Mouse (Mus musculus) heart, embryonic 11.5 days (tissue): Measurements from ENCODE around the gene Zfp553. TPM values are rescaled to one million over a fixed set of nuclear protein-coding genes. Genes with fewer than 3 reads are reported as not detected.

Experiments
- ATAC-seq: fragments of 200-750 bp; cut with Nextera tagmentation; replicated peaks from 2 replicates; pipeline ENCODE4 v1.8.0; 2017; ENCODE audit warnings: moderate library complexity; ENCODE audit not compliant: insufficient number of reproducible peaks, low FRiP score, low TSS enrichment
- H3K27ac ChIP-seq: fragments of 300-500 bp; sonication (generic); 2 replicates; pipeline ENCODE4 v1.5.1; 2014; ENCODE audit warnings: mild to moderate bottlenecking, low read depth, low read length
- H3K27me3 ChIP-seq: fragments of 300-500 bp; sonication (generic); 2 replicates; pipeline ENCODE4 v1.6.1; 2014; ENCODE audit warnings: mild to moderate bottlenecking, low read length, mixed read lengths; ENCODE audit not compliant: control insufficient read depth, insufficient read depth
- H3K36me3 ChIP-seq: fragments of 300-500 bp; sonication (generic); 2 replicates; pipeline ENCODE4 v1.6.1; 2014; ENCODE audit warnings: mild to moderate bottlenecking, low read length, moderate library complexity, mixed read lengths; ENCODE audit not compliant: control insufficient read depth, insufficient read depth
- H3K4me1 ChIP-seq: fragments of 300-500 bp; sonication (generic); 2 replicates; pipeline ENCODE4 v1.6.1; 2014; ENCODE audit warnings: low read length; ENCODE audit not compliant: control insufficient read depth, insufficient read depth
- H3K4me2 ChIP-seq: fragments of 300-500 bp; sonication (generic); 2 replicates; pipeline ENCODE4 v1.6.1; 2014; ENCODE audit warnings: mild to moderate bottlenecking, moderate library complexity
- H3K4me3 ChIP-seq: fragments of 300-500 bp; sonication (generic); 2 replicates; pipeline ENCODE4 v1.5.1; 2014; ENCODE audit warnings: low read depth, low read length
- H3K9ac ChIP-seq: fragments of 300-500 bp; sonication (generic); 2 replicates; pipeline ENCODE4 v1.6.1; 2014; ENCODE audit warnings: mild to moderate bottlenecking, low read depth, low read length, moderate library complexity
- H3K9me3 ChIP-seq: fragments of 300-500 bp; sonication (generic); replicated peaks from 2 replicates; pipeline ENCODE4 v1.6.1; 2016; ENCODE audit warnings: low read length; ENCODE audit not compliant: control insufficient read depth
- WGBS: fragments of 180-500 bp; shearing (Covaris S2); extraction: QIAGEN DNeasy Blood & Tissue Kit; methylation state at CpG from one replicate; pipeline ENCODE4 v1.1.7; 2014; ENCODE audit not compliant: insufficient replicate concordance; 5-methylcytosine and 5-hydroxymethylcytosine counted together
- polyA plus RNA-seq: library from polyadenylated mRNA; unstranded; fragments of >200 nt; fragmentation: Nextera tagmentation; extraction: Ambion mirVana; gene quantifications from 2 replicates; pipeline ENCODE4 v1.2.1, GENCODE M21; 2014

Gene Zfp553
- polyA plus RNA-seq, 1 experiment from 2014 or later = 12.3 TPM

- WGBS = 54% methylated on average over 4 of the region's 4 CpGs
- no peak overlapping the region for H3K27ac ChIP-seq
- H3K27me3 ChIP-seq = no peaks in the 10 kb centered on the region
- H3K4me1 ChIP-seq = no peaks in the 10 kb centered on the region; the same call in 1 of the 2 replicates
- no peak overlapping the region for H3K4me2 ChIP-seq
- no peak overlapping the region for H3K4me3 ChIP-seq
- no peak overlapping the region for H3K9ac ChIP-seq
- no peak for ATAC-seq
- H3K9me3 ChIP-seq = no peaks in the 10 kb centered on the region
- H3K36me3 ChIP-seq = no peaks in the 10 kb centered on the region
These were observed 48.3 kb downstream of the Zfp553 start for GRCm38 (mm10) chr7:127281114-127281513.

GRCm38 (mm10) chr7:127282190-127282589, 49.3 kb downstream of the Zfp553 start:
- 76% methylated on average over 2 of the region's 2 CpGs for WGBS
- H3K9ac ChIP-seq = no peak overlapping the region

GRCm38 (mm10) chr7:127285154-127285553, 52.3 kb downstream of the Zfp553 start:
- Histone ChIP-seq H3K27ac (no peak overlapping the region), H3K9me3 (peaks cover 10% of the 10 kb centered on the region), H3K4me3 (no peak overlapping the region), H3K36me3 (no peaks in the 10 kb centered on the region), H3K4me2 (no peak overlapping the region), H3K4me1 (no peaks in the 10 kb centered on the region; the same call in 1 of the 2 replicates), H3K9ac (no peak overlapping the region), H3K27me3 (no peaks in the 10 kb centered on the region)
- ATAC-seq = no peak
- WGBS = 54% methylated on average over 10 of the region's 10 CpGs

More at GRCm38 (mm10) chr7:127282190-127282589, 49.3 kb downstream of the Zfp553 start:
- Histone ChIP-seq H3K27ac (no peak overlapping the region), H3K4me3 (no peak overlapping the region), H3K9me3 (no peaks in the 10 kb centered on the region), H3K27me3 (no peaks in the 10 kb centered on the region), H3K36me3 (no peaks in the 10 kb centered on the region), H3K4me2 (no peak overlapping the region), H3K4me1 (no peaks in the 10 kb centered on the region; the same call in 1 of the 2 replicates)
- ATAC-seq = no peak

Other genes with a start within 250 kb of the Zfp553 start
- gene Mvp, start 218.4 kb upstream of the Zfp553 start, polyA plus RNA-seq = 8.2 and 8.5 TPM in 2 replicates
- gene Pagr1b, start 216.6 kb upstream of the Zfp553 start, polyA plus RNA-seq = not detected in 2 replicates
- 50.9 and 53.2 TPM in 2 replicates for gene Pagr1a, start 215.7 kb upstream of the Zfp553 start, polyA plus RNA-seq
- 36.6 and 40.9 TPM in 2 replicates for gene Gm42742, start 212.0 kb upstream of the Zfp553 start, polyA plus RNA-seq
- gene Prrt2, start 211.8 kb upstream of the Zfp553 start, polyA plus RNA-seq = 4.5 and 5.0 TPM in 2 replicates
- gene Maz, start 206.0 kb upstream of the Zfp553 start, polyA plus RNA-seq = 38.6 and 44.1 TPM in 2 replicates
- 97.7 and 103 TPM in 2 replicates for gene Kif22, start 190.6 kb upstream of the Zfp553 start, polyA plus RNA-seq
- not detected in 2 replicates for gene Zg16, start 145.7 kb upstream of the Zfp553 start, polyA plus RNA-seq
- 0.92 and 0.96 TPM in 2 replicates for gene AI467606, start 141.7 kb upstream of the Zfp553 start, polyA plus RNA-seq
- gene Qprt, start 110.8 kb upstream of the Zfp553 start, polyA plus RNA-seq = 6.2 and 6.6 TPM in 2 replicates
- 0.32 and 0.39 TPM in 2 replicates for gene Spn, start 95.2 kb upstream of the Zfp553 start, polyA plus RNA-seq
- gene Cd2bp2, start 37.0 kb upstream of the Zfp553 start, polyA plus RNA-seq = 41.7 and 41.8 TPM in 2 replicates
- 17.5 and 23.7 TPM in 2 replicates for gene Tbc1d10b, start 24.6 kb upstream of the Zfp553 start, polyA plus RNA-seq
- 27.8 and 37.5 TPM in 2 replicates for gene Mylpf, start 24.2 kb upstream of the Zfp553 start, polyA plus RNA-seq
- 19.8 and 23.1 TPM in 2 replicates for gene Sept1, start 69 bp downstream of the Zfp553 start, polyA plus RNA-seq
- 35.6 and 39.7 TPM in 2 replicates for gene Zfp771, start 11.2 kb downstream of the Zfp553 start, polyA plus RNA-seq
- 184 and 197 TPM in 2 replicates for gene Dctpp1, start 27.6 kb downstream of the Zfp553 start, polyA plus RNA-seq
- 80.8 and 87.8 TPM in 2 replicates for gene Sephs2, start 41.0 kb downstream of the Zfp553 start, polyA plus RNA-seq
- 0.46 and 0.68 TPM in 2 replicates for gene Itgal, start 63.2 kb downstream of the Zfp553 start, polyA plus RNA-seq
- 4.7 and 6.0 TPM in 2 replicates for gene Zfp768, start 112.5 kb downstream of the Zfp553 start, polyA plus RNA-seq
- gene Zfp747, start 143.0 kb downstream of the Zfp553 start, polyA plus RNA-seq = 4.4 and 4.9 TPM in 2 replicates
- 3.7 and 5.5 TPM in 2 replicates for gene 9130019O22Rik, start 154.1 kb downstream of the Zfp553 start, polyA plus RNA-seq
- 4.9 and 5.6 TPM in 2 replicates for gene E430018J23Rik, start 160.6 kb downstream of the Zfp553 start, polyA plus RNA-seq
- 4.6 and 4.8 TPM in 2 replicates for gene Zfp764, start 173.8 kb downstream of the Zfp553 start, polyA plus RNA-seq
- gene Zfp688, start 189.0 kb downstream of the Zfp553 start, polyA plus RNA-seq = 14.7 and 23.5 TPM in 2 replicates
- 5.3 and 5.8 TPM in 2 replicates for gene Zfp689, start 216.1 kb downstream of the Zfp553 start, polyA plus RNA-seq
- 39.7 and 41.1 TPM in 2 replicates for gene Prr14, start 226.6 kb downstream of the Zfp553 start, polyA plus RNA-seq
- 9.9 and 11.1 TPM in 2 replicates for gene Fbrs, start 246.1 kb downstream of the Zfp553 start, polyA plus RNA-seq